Mouse (Mus musculus): Measurements from ENCODE around the gene Pdcd1lg2. TPM values are rescaled to one million over a fixed set of nuclear protein-coding genes. Genes with fewer than 3 reads are reported as not detected.

Gene Pdcd1lg2
- polyA plus RNA-seq, 1 experiment from 2014 or later, result not detected

- no peak overlapping the region for H3K9ac ChIP-seq (replicated peaks; ENCODE audit: low read depth, low read length)
- WGBS, result 74% methylated on average over 4 of the region's 4 CpGs
- no peak overlapping the region for H3K4me3 ChIP-seq (ENCODE audit: low read depth, low read length)
- H3K27ac ChIP-seq (ENCODE audit: low read depth, low read length), result no peak overlapping the region
- no peaks in the 10 kb centered on the region for H3K4me1 ChIP-seq (ENCODE audit: control insufficient read depth, insufficient read depth, low read length)
- H3K27me3 ChIP-seq (ENCODE audit: control insufficient read depth, insufficient read depth, low read length), result no peaks in the 10 kb centered on the region
- no peaks in the 10 kb centered on the region for H3K36me3 ChIP-seq (ENCODE audit: control insufficient read depth, insufficient read depth, low read length)
- no peak for ATAC-seq (ENCODE audit: low read depth)
- no peaks in the 10 kb centered on the region for H3K9me3 ChIP-seq (ENCODE audit: control insufficient read depth, low read length)
- H3K4me2 ChIP-seq (ENCODE audit: low read depth, low read length), result no peak overlapping the region
Observed at GRCm38 (mm10) chr19:29391279-29391678, 19.4 kb upstream of the Pdcd1lg2 start.

GRCm38 (mm10) chr19:29393333-29393732, 17.4 kb upstream of the Pdcd1lg2 start:
- 94% methylated on average over 9 of the region's 9 CpGs for WGBS
- H3K27ac ChIP-seq (ENCODE audit: low read depth, low read length), result no peak overlapping the region
- H3K4me2 ChIP-seq (ENCODE audit: low read depth, low read length), result no peak overlapping the region
- H3K36me3 ChIP-seq (ENCODE audit: control insufficient read depth, insufficient read depth, low read length), result no peaks in the 10 kb centered on the region
- ATAC-seq (ENCODE audit: low read depth), result no peak
- H3K9ac ChIP-seq (replicated peaks; ENCODE audit: low read depth, low read length), result no peak overlapping the region
- H3K27me3 ChIP-seq (ENCODE audit: control insufficient read depth, insufficient read depth, low read length), result no peaks in the 10 kb centered on the region
- no peaks in the 10 kb centered on the region for H3K9me3 ChIP-seq (ENCODE audit: control insufficient read depth, low read length)
- no peaks in the 10 kb centered on the region for H3K4me1 ChIP-seq (ENCODE audit: control insufficient read depth, insufficient read depth, low read length)
- no peak overlapping the region for H3K4me3 ChIP-seq (ENCODE audit: low read depth, low read length)

GRCm38 (mm10) chr19:29394721-29395120, 16.0 kb upstream of the Pdcd1lg2 start:
- H3K4me3 ChIP-seq (ENCODE audit: low read depth, low read length), result no peak overlapping the region
- no peaks in the 10 kb centered on the region for H3K4me1 ChIP-seq (ENCODE audit: control insufficient read depth, insufficient read depth, low read length)
- no peak overlapping the region for H3K4me2 ChIP-seq (ENCODE audit: low read depth, low read length)
- no peaks in the 10 kb centered on the region for H3K9me3 ChIP-seq (ENCODE audit: control insufficient read depth, low read length)
- no peak for ATAC-seq (ENCODE audit: low read depth)
- 95% methylated on average over 2 of the region's 2 CpGs for WGBS
- no peaks in the 10 kb centered on the region for H3K27me3 ChIP-seq (ENCODE audit: control insufficient read depth, insufficient read depth, low read length)
- no peaks in the 10 kb centered on the region for H3K36me3 ChIP-seq (ENCODE audit: control insufficient read depth, insufficient read depth, low read length)
- H3K9ac ChIP-seq (replicated peaks; ENCODE audit: low read depth, low read length), result no peak overlapping the region
- no peak overlapping the region for H3K27ac ChIP-seq (ENCODE audit: low read depth, low read length)

GRCm38 (mm10) chr19:29396353-29396752, 14.4 kb upstream of the Pdcd1lg2 start:
- Histone ChIP-seq H3K27me3 (ENCODE audit: control insufficient read depth, insufficient read depth, low read length) (no peaks in the 10 kb centered on the region), H3K4me1 (ENCODE audit: control insufficient read depth, insufficient read depth, low read length) (no peaks in the 10 kb centered on the region), H3K9me3 (ENCODE audit: control insufficient read depth, low read length) (no peaks in the 10 kb centered on the region), H3K36me3 (ENCODE audit: control insufficient read depth, insufficient read depth, low read length) (no peaks in the 10 kb centered on the region), H3K4me2 (ENCODE audit: low read depth, low read length) (no peak overlapping the region), H3K9ac (replicated peaks; ENCODE audit: low read depth, low read length) (no peak overlapping the region), H3K4me3 (ENCODE audit: low read depth, low read length) (no peak overlapping the region), H3K27ac (ENCODE audit: low read depth, low read length) (no peak overlapping the region)
- ATAC-seq (ENCODE audit: low read depth), result no peak
- WGBS, result 85% methylated on average over 1 of the region's 1 CpGs

- Histone ChIP-seq H3K27me3 (ENCODE audit: control insufficient read depth, insufficient read depth, low read length) (no peaks in the 10 kb centered on the region), H3K9me3 (ENCODE audit: control insufficient read depth, low read length) (no peaks in the 10 kb centered on the region)
- WGBS, result 92% methylated on average over 4 of the region's 4 CpGs
Observed at GRCm38 (mm10) chr19:29399786-29400185, 10.9 kb upstream of the Pdcd1lg2 start.

GRCm38 (mm10) chr19:29400466-29400865, 10.3 kb upstream of the Pdcd1lg2 start:
- no peak overlapping the region for H3K4me3 ChIP-seq (ENCODE audit: low read depth, low read length)
- H3K9ac ChIP-seq (replicated peaks; ENCODE audit: low read depth, low read length), result no peak overlapping the region
- no peak overlapping the region for H3K27ac ChIP-seq (ENCODE audit: low read depth, low read length)
- no peaks in the 10 kb centered on the region for H3K36me3 ChIP-seq (ENCODE audit: control insufficient read depth, insufficient read depth, low read length)
- 95% methylated on average over 3 of the region's 3 CpGs for WGBS
- no peaks in the 10 kb centered on the region for H3K4me1 ChIP-seq (ENCODE audit: control insufficient read depth, insufficient read depth, low read length)
- H3K4me2 ChIP-seq (ENCODE audit: low read depth, low read length), result no peak overlapping the region
- H3K27me3 ChIP-seq (ENCODE audit: control insufficient read depth, insufficient read depth, low read length), result no peaks in the 10 kb centered on the region
- ATAC-seq (ENCODE audit: low read depth), result no peak
- no peaks in the 10 kb centered on the region for H3K9me3 ChIP-seq (ENCODE audit: control insufficient read depth, low read length)

More at GRCm38 (mm10) chr19:29399786-29400185, 10.9 kb upstream of the Pdcd1lg2 start:
- H3K36me3 ChIP-seq (ENCODE audit: control insufficient read depth, insufficient read depth, low read length), result no peaks in the 10 kb centered on the region
- no peak overlapping the region for H3K9ac ChIP-seq (replicated peaks; ENCODE audit: low read depth, low read length)
- no peak overlapping the region for H3K27ac ChIP-seq (ENCODE audit: low read depth, low read length)
- H3K4me3 ChIP-seq (ENCODE audit: low read depth, low read length), result no peak overlapping the region
- no peak overlapping the region for H3K4me2 ChIP-seq (ENCODE audit: low read depth, low read length)
- ATAC-seq (ENCODE audit: low read depth), result no peak
- no peaks in the 10 kb centered on the region for H3K4me1 ChIP-seq (ENCODE audit: control insufficient read depth, insufficient read depth, low read length)

GRCm38 (mm10) chr19:29402621-29403020, 8.1 kb upstream of the Pdcd1lg2 start:
- ATAC-seq (ENCODE audit: low read depth), result no peak
- Histone ChIP-seq H3K27ac (ENCODE audit: low read depth, low read length) (no peak overlapping the region), H3K27me3 (ENCODE audit: control insufficient read depth, insufficient read depth, low read length) (no peaks in the 10 kb centered on the region), H3K9me3 (ENCODE audit: control insufficient read depth, low read length) (no peaks in the 10 kb centered on the region), H3K4me3 (ENCODE audit: low read depth, low read length) (no peak overlapping the region), H3K36me3 (ENCODE audit: control insufficient read depth, insufficient read depth, low read length) (no peaks in the 10 kb centered on the region), H3K4me1 (ENCODE audit: control insufficient read depth, insufficient read depth, low read length) (no peaks in the 10 kb centered on the region), H3K9ac (replicated peaks; ENCODE audit: low read depth, low read length) (no peak overlapping the region), H3K4me2 (ENCODE audit: low read depth, low read length) (no peak overlapping the region)
- WGBS, result 95% methylated on average over 4 of the region's 4 CpGs

- Histone ChIP-seq H3K4me1 (ENCODE audit: control insufficient read depth, insufficient read depth, low read length) (no peaks in the 10 kb centered on the region), H3K27me3 (ENCODE audit: control insufficient read depth, insufficient read depth, low read length) (no peaks in the 10 kb centered on the region), H3K36me3 (ENCODE audit: control insufficient read depth, insufficient read depth, low read length) (no peaks in the 10 kb centered on the region), H3K4me3 (ENCODE audit: low read depth, low read length) (no peak overlapping the region), H3K9me3 (ENCODE audit: control insufficient read depth, low read length) (no peaks in the 10 kb centered on the region), H3K9ac (replicated peaks; ENCODE audit: low read depth, low read length) (no peak overlapping the region), H3K27ac (ENCODE audit: low read depth, low read length) (no peak overlapping the region), H3K4me2 (ENCODE audit: low read depth, low read length) (no peak overlapping the region)
- WGBS, result 89% methylated on average over 4 of the region's 4 CpGs
- ATAC-seq (ENCODE audit: low read depth), result no peak
Observed at GRCm38 (mm10) chr19:29403251-29403650, 7.5 kb upstream of the Pdcd1lg2 start.

GRCm38 (mm10) chr19:29405388-29405787, 5.3 kb upstream of the Pdcd1lg2 start:
- no peaks in the 10 kb centered on the region for H3K9me3 ChIP-seq (ENCODE audit: control insufficient read depth, low read length)
- H3K36me3 ChIP-seq (ENCODE audit: control insufficient read depth, insufficient read depth, low read length), result no peaks in the 10 kb centered on the region
- no peak overlapping the region for H3K9ac ChIP-seq (replicated peaks; ENCODE audit: low read depth, low read length)
- H3K27ac ChIP-seq (ENCODE audit: low read depth, low read length), result no peak overlapping the region
- H3K4me3 ChIP-seq (ENCODE audit: low read depth, low read length), result no peak overlapping the region
- no peak overlapping the region for H3K4me2 ChIP-seq (ENCODE audit: low read depth, low read length)
- H3K4me1 ChIP-seq (ENCODE audit: control insufficient read depth, insufficient read depth, low read length), result no peaks in the 10 kb centered on the region
- no peaks in the 10 kb centered on the region for H3K27me3 ChIP-seq (ENCODE audit: control insufficient read depth, insufficient read depth, low read length)
- 46% methylated on average over 2 of the region's 2 CpGs for WGBS
- ATAC-seq (ENCODE audit: low read depth), result no peak
